Mouse (Mus musculus): Measurements from ENCODE around the gene Rab22a.

- TF ChIP-seq NELFE (IDR thresholded peaks at IDR 0.05; ENCODE audit: low read depth, low read length) (no peak), CTCF (conservative IDR thresholded peaks at IDR 0.05 in 1 of 2, IDR thresholded peaks at IDR 0.05 in 1 of 2; ENCODE audit: low read depth in 2 of 2, low read length in 2 of 2) (no peak)
Observed at GRCm38 (mm10) chr2:173619132-173619531, 40.4 kb upstream of the Rab22a start.
